Mouse (Mus musculus): ENCODE measurements around the gene Sgsh.

DNA sequence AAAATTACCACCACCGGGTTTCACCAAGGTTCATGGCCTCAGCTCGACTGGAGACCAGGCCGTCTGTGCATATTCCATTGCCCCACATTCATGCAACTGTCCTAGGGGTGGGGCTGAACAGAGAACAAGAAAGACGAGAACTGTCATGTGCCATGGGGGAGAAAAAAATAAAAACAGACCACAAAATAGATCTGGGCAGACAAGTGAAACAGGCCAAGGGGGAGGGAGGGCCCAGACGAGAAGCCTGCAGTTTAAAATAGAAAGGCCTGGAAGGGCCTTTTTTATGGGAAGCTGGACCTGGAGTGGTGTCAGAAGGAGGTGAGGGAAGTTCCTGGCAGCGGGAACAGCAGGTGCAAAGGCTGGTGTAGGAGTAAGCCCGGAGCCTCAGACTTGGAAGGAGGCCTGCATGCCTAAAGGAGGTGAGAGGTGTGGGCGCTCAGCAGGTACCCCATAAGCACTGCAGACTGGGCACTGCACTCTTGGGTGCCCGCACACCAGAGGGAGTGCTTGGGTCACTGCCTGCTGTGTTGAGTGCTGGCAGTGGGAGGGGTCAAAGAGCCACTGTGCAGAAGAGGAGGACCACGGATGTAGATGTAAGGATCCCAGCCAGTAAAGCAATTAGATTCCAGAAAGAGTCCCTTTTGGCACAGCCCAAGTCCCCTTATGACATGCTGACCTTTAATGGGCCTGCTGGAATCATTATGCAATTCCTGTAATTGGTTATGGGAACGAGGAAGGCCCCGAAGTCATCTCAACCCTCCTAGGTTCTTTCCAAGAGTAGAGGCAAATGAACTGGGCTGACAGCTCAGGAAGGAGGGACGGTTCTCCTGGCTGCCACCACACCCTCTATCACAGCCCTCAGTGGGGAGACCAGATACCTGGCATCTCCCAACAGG lies 48.3 kb downstream of the Sgsh start:
- TF ChIP-seq CTCF (IDR thresholded peaks at IDR 0.05; ENCODE audit: borderline replicate concordance, insufficient read depth, low read depth, low read length) (no peak), POLR2A (IDR thresholded peaks at IDR 0.05; ENCODE audit: borderline replicate concordance, insufficient read depth, low read length) (no peak)
